Mouse (Mus musculus) brain, adult 10 weeks (tissue): ENCODE results near the gene Mapk8ip1. TPM values are rescaled to one million over a fixed set of nuclear protein-coding genes. Genes with fewer than 3 reads are reported as not detected.

Source experiments
- polyA plus RNA-seq: library from polyadenylated mRNA; stranded (reverse); fragments of 350-450 nt; fragmentation: Illumina TruSeq; extraction: RNeasy Lipid Tissue Mini Kit (QIAGEN cat#74804); gene quantifications from one replicate; pipeline ENCODE4 v1.2.3, GENCODE M21; 2015; ENCODE audit warnings: low read depth, low replicate concordance

The Mapk8ip1 gene
- polyA plus RNA-seq: 302 TPM

GRCm38 (mm10) chr2:92401091-92401561, at the start of gene Mapk8ip1:
TSS of gene Mapk8ip1 (minus strand) at chr2:92401263.

GRCm38 (mm10) chr2:92433578-92434374, 32.7 kb upstream of the Mapk8ip1 start, which contains the start of gene Cry2:
TSS of gene Cry2 (minus strand) at chr2:92434043.

GRCm38 (mm10) chr2:92381901-92382588, 19.0 kb downstream of the Mapk8ip1 start, which contains the start of gene 1700029I15Rik:
TSS of gene 1700029I15Rik (plus strand) at chr2:92382538.

GRCm38 (mm10) chr2:92374514-92374913, 26.5 kb downstream of the Mapk8ip1 start, which contains the start of the genes Pex16 and Large2:
TSS of gene Pex16 (plus strand) at chr2:92374676.
TSS of gene Large2 (minus strand) at chr2:92374869.

Other genes with a start within 250 kb of the Mapk8ip1 start
- 34.5 TPM for gene Pex16, start 26.6 kb downstream of the Mapk8ip1 start, polyA plus RNA-seq
- gene Large2, start 26.4 kb downstream of the Mapk8ip1 start, polyA plus RNA-seq: 1.0 TPM
- 3.8 TPM for gene 1700029I15Rik, start 18.7 kb downstream of the Mapk8ip1 start, polyA plus RNA-seq
- gene Cry2, start 32.8 kb upstream of the Mapk8ip1 start, polyA plus RNA-seq: 77.1 TPM
- gene Slc35c1, start 59.3 kb upstream of the Mapk8ip1 start, polyA plus RNA-seq: 9.8 TPM
- 174 TPM for gene Chst1, start 198.4 kb upstream of the Mapk8ip1 start, polyA plus RNA-seq